Mouse (Mus musculus) liver, embryonic 15.5 days (tissue): ENCODE results near the gene Gtpbp3. TPM values are rescaled to one million over a fixed set of nuclear protein-coding genes. Genes with fewer than 3 reads are reported as not detected.

Source experiments
- ATAC-seq: fragments of 200-750 bp; cut with Nextera tagmentation; 2 replicates; pipeline ENCODE4 v1.8.0; 2017; ENCODE audit warnings: moderate number of reproducible peaks, mild to moderate bottlenecking, moderate library complexity; ENCODE audit not compliant: insufficient read depth
- H3K27ac ChIP-seq: fragments of 300-500 bp; sonication (generic); replicated peaks from 2 replicates; pipeline ENCODE4 v1.5.1; 2015; ENCODE audit warnings: mild to moderate bottlenecking, inconsistent platforms
- H3K27me3 ChIP-seq: fragments of 300-500 bp; sonication (generic); 2 replicates; pipeline ENCODE4 v1.6.1; 2015; ENCODE audit warnings: mild to moderate bottlenecking, inconsistent platforms
- H3K36me3 ChIP-seq: fragments of 300-500 bp; sonication (generic); replicated peaks from 2 replicates; pipeline ENCODE4 v1.6.1; 2015; ENCODE audit warnings: moderate library complexity, mild to moderate bottlenecking, inconsistent platforms
- H3K4me1 ChIP-seq: fragments of 300-500 bp; sonication (generic); replicated peaks from 2 replicates; pipeline ENCODE4 v1.6.1; 2015; ENCODE audit warnings: inconsistent platforms
- H3K4me2 ChIP-seq: fragments of 300-500 bp; sonication (generic); 2 replicates; pipeline ENCODE4 v1.6.1; 2015; ENCODE audit warnings: moderate library complexity, mild to moderate bottlenecking, inconsistent platforms
- H3K4me3 ChIP-seq: fragments of 300-500 bp; sonication (generic); replicated peaks from 2 replicates; pipeline ENCODE4 v1.5.1; 2015; ENCODE audit warnings: mild to moderate bottlenecking, inconsistent platforms
- H3K9ac ChIP-seq: fragments of 300-500 bp; sonication (generic); 2 replicates; pipeline ENCODE4 v1.6.1; 2015; ENCODE audit warnings: moderate library complexity, mild to moderate bottlenecking, inconsistent platforms
- H3K9me3 ChIP-seq: fragments of 300-500 bp; sonication (generic); replicated peaks from 2 replicates; pipeline ENCODE4 v1.6.1; 2016; ENCODE audit warnings: inconsistent platforms
- WGBS: fragments of 180-500 bp; shearing (Covaris S2); methylation state at CpG from one replicate; pipeline ENCODE4 v1.1.7; 2015; ENCODE audit warnings: mixed read lengths; ENCODE audit not compliant: insufficient replicate concordance; 5-methylcytosine and 5-hydroxymethylcytosine counted together
- polyA plus RNA-seq: library from polyadenylated mRNA; unstranded; fragments of >200 nt; fragmentation: Nextera tagmentation; extraction: Ambion mirVana; gene quantifications from 2 replicates; pipeline ENCODE4 v1.2.1, GENCODE M21; 2015

Gene Gtpbp3
- 4.2 and 5.1 TPM in 2 replicates for polyA plus RNA-seq

GRCm38 (mm10) chr8:71487691-71488445 is at the start of gene Gtpbp3:
Gene Gtpbp3, plus strand, starts transcription at chr8:71488103.
- Histone ChIP-seq H3K4me3 (peak within 1 kb of the TSS; percentile 79), H3K27me3 (peaks cover 5% of the 10 kb centered on the region; the same call in 1 of the 2 replicates), H3K27ac (peak within 1 kb of the TSS; percentile 82), H3K9ac (peak within 1 kb of the TSS; percentile 72), H3K4me1 (peaks cover 46% of the 10 kb centered on the region), H3K9me3 (no peaks in the 10 kb centered on the region), H3K4me2 (peak within 1 kb of the TSS; percentile 99), H3K36me3 (peaks cover 19% of the 10 kb centered on the region)
- ATAC-seq, result peak; percentile 23
- under 1% methylated on average over 33 of the region's 33 CpGs for WGBS

- ATAC-seq, result no peak
- peaks cover 12% of the 10 kb centered on the region for H3K27me3 ChIP-seq
- H3K9ac ChIP-seq, result no peak overlapping the region
- H3K9me3 ChIP-seq, result no peaks in the 10 kb centered on the region
- no peaks in the 10 kb centered on the region for H3K36me3 ChIP-seq
- 3% methylated on average over 7 of the region's 7 CpGs for WGBS
- no peak overlapping the region for H3K4me3 ChIP-seq
- H3K4me2 ChIP-seq, result no peak overlapping the region
- no peak overlapping the region for H3K27ac ChIP-seq
- no peaks in the 10 kb centered on the region for H3K4me1 ChIP-seq
Observed at GRCm38 (mm10) chr8:71441404-71441803, 46.5 kb upstream of the Gtpbp3 start.

- H3K27ac ChIP-seq, result no peak overlapping the region
- H3K9me3 ChIP-seq, result no peaks in the 10 kb centered on the region
Observed at GRCm38 (mm10) chr8:71445096-71445495, 42.8 kb upstream of the Gtpbp3 start.

GRCm38 (mm10) chr8:71451337-71451736 is 36.6 kb upstream of the Gtpbp3 start:
- H3K9ac ChIP-seq, result no peak overlapping the region
- H3K27ac ChIP-seq, result no peak overlapping the region
- WGBS, result 68% methylated on average over 4 of the region's 4 CpGs
- H3K4me2 ChIP-seq, result no peak overlapping the region
- no peaks in the 10 kb centered on the region for H3K9me3 ChIP-seq
- peaks cover 11% of the 10 kb centered on the region; the same call in 1 of the 2 replicates for H3K27me3 ChIP-seq
- no peak overlapping the region for H3K4me3 ChIP-seq
- H3K36me3 ChIP-seq, result no peaks in the 10 kb centered on the region
- no peaks in the 10 kb centered on the region for H3K4me1 ChIP-seq
- no peak for ATAC-seq

More at GRCm38 (mm10) chr8:71445096-71445495, 42.8 kb upstream of the Gtpbp3 start:
- H3K9ac ChIP-seq, result no peak overlapping the region
- ATAC-seq, result no peak
- H3K27me3 ChIP-seq, result peaks cover 8% of the 10 kb centered on the region
- WGBS, result 60% methylated on average over 7 of the region's 7 CpGs
- no peak overlapping the region for H3K4me3 ChIP-seq
- no peaks in the 10 kb centered on the region for H3K36me3 ChIP-seq
- no peaks in the 10 kb centered on the region for H3K4me1 ChIP-seq
- no peak overlapping the region for H3K4me2 ChIP-seq

- H3K36me3 ChIP-seq, result no peaks in the 10 kb centered on the region
- peaks cover 13% of the 10 kb centered on the region; the same call in 1 of the 2 replicates for H3K27me3 ChIP-seq
- peaks cover 2% of the 10 kb centered on the region for H3K4me1 ChIP-seq
- H3K9ac ChIP-seq, result no peak overlapping the region
- H3K4me3 ChIP-seq, result no peak overlapping the region
- 47% methylated on average over 11 of the region's 11 CpGs for WGBS
- ATAC-seq, result no peak
- H3K9me3 ChIP-seq, result no peaks in the 10 kb centered on the region
- H3K4me2 ChIP-seq, result no peak overlapping the region
- no peak overlapping the region for H3K27ac ChIP-seq
Observed at GRCm38 (mm10) chr8:71451777-71452176, 36.1 kb upstream of the Gtpbp3 start.

GRCm38 (mm10) chr8:71452669-71453068 is 35.2 kb upstream of the Gtpbp3 start:
- H3K27ac ChIP-seq, result no peak overlapping the region
- peaks cover 6% of the 10 kb centered on the region for H3K4me1 ChIP-seq
- no peak for ATAC-seq
- whole genome bisulfite sequencing, result 56% methylated on average over 2 of the region's 2 CpGs
- no peaks in the 10 kb centered on the region for H3K36me3 ChIP-seq
- no peak overlapping the region for H3K4me3 ChIP-seq
- no peak overlapping the region for H3K9ac ChIP-seq
- no peak overlapping the region for H3K4me2 ChIP-seq
- H3K27me3 ChIP-seq, result peaks cover 14% of the 10 kb centered on the region; the same call in 1 of the 2 replicates
- H3K9me3 ChIP-seq, result no peaks in the 10 kb centered on the region

- no peaks in the 10 kb centered on the region for H3K36me3 ChIP-seq
- no peak overlapping the region for H3K9ac ChIP-seq
- H3K27me3 ChIP-seq, result peaks cover 14% of the 10 kb centered on the region; the same call in 1 of the 2 replicates
- no peak overlapping the region for H3K27ac ChIP-seq
- H3K9me3 ChIP-seq, result no peaks in the 10 kb centered on the region
- no peak overlapping the region for H3K4me3 ChIP-seq
- H3K4me2 ChIP-seq, result no peak overlapping the region
- no peak for ATAC-seq
- peaks cover 6% of the 10 kb centered on the region for H3K4me1 ChIP-seq
- WGBS, result 63% methylated on average over 8 of the region's 8 CpGs
Observed at GRCm38 (mm10) chr8:71454668-71455067, 33.2 kb upstream of the Gtpbp3 start.

- no peak overlapping the region for H3K27ac ChIP-seq
- H3K4me2 ChIP-seq, result no peak overlapping the region
- H3K4me1 ChIP-seq, result peaks cover 7% of the 10 kb centered on the region
- H3K4me3 ChIP-seq, result no peak overlapping the region
- 51% methylated on average over 22 of the region's 22 CpGs for whole genome bisulfite sequencing
- H3K9me3 ChIP-seq, result no peaks in the 10 kb centered on the region
- peak; percentile 60; the same call in 1 of the 2 replicates for ATAC-seq
- H3K9ac ChIP-seq, result no peak overlapping the region
- peaks cover 14% of the 10 kb centered on the region; the same call in 1 of the 2 replicates for H3K27me3 ChIP-seq
- H3K36me3 ChIP-seq, result peaks cover 8% of the 10 kb centered on the region; the same call in 1 of the 2 replicates
Observed at GRCm38 (mm10) chr8:71456906-71457305, 31.0 kb upstream of the Gtpbp3 start.

- H3K4me2 ChIP-seq, result no peak overlapping the region
- H3K36me3 ChIP-seq, result peaks cover 8% of the 10 kb centered on the region; the same call in 1 of the 2 replicates
- H3K4me3 ChIP-seq, result no peak overlapping the region
- WGBS, result 76% methylated on average over 20 of the region's 20 CpGs
- H3K9ac ChIP-seq, result no peak overlapping the region
- H3K9me3 ChIP-seq, result no peaks in the 10 kb centered on the region
- H3K27me3 ChIP-seq, result peaks cover 6% of the 10 kb centered on the region; the same call in 1 of the 2 replicates
- ATAC-seq, result no peak
- no peak overlapping the region for H3K27ac ChIP-seq
- H3K4me1 ChIP-seq, result peaks cover 15% of the 10 kb centered on the region
Observed at GRCm38 (mm10) chr8:71457659-71458270, 30.1 kb upstream of the Gtpbp3 start.

- peaks cover 37% of the 10 kb centered on the region for H3K4me1 ChIP-seq
- no peak overlapping the region for H3K9ac ChIP-seq
- WGBS, result 83% methylated on average over 6 of the region's 6 CpGs
- H3K9me3 ChIP-seq, result no peaks in the 10 kb centered on the region
- no peak overlapping the region for H3K27ac ChIP-seq
- H3K4me3 ChIP-seq, result no peak overlapping the region
- H3K27me3 ChIP-seq, result peaks cover 4% of the 10 kb centered on the region; the same call in 1 of the 2 replicates
- peaks cover 8% of the 10 kb centered on the region; the same call in 1 of the 2 replicates for H3K36me3 ChIP-seq
- ATAC-seq, result no peak
- no peak overlapping the region for H3K4me2 ChIP-seq
Observed at GRCm38 (mm10) chr8:71460716-71461115, 27.2 kb upstream of the Gtpbp3 start.

GRCm38 (mm10) chr8:71461152-71461840 is 26.6 kb upstream of the Gtpbp3 start:
- Histone ChIP-seq H3K9me3 (no peaks in the 10 kb centered on the region), H3K27me3 (peaks cover 4% of the 10 kb centered on the region; the same call in 1 of the 2 replicates), H3K4me1 (peaks cover 43% of the 10 kb centered on the region), H3K36me3 (peaks cover 14% of the 10 kb centered on the region; the same call in 1 of the 2 replicates), H3K27ac (no peak overlapping the region), H3K4me3 (no peak overlapping the region), H3K9ac (no peak overlapping the region), H3K4me2 (no peak overlapping the region)
- WGBS, result 85% methylated on average over 47 of the region's 47 CpGs
- ATAC-seq, result no peak
